Mouse (Mus musculus): Measurements from ENCODE around the gene Dip2c. TPM values are rescaled to one million over a fixed set of nuclear protein-coding genes. Genes with fewer than 3 reads are reported as not detected.

Gene Dip2c
- total and polyA plus RNA-seq, 3 experiments = not detected

Other genes starting within 250 kb of the Dip2c start
- 67.0 and 71.8 TPM in 2 replicates for gene Larp4b, start 182.6 kb upstream of the Dip2c start, total RNA-seq (2012; rRNA removed)
- gene Larp4b, start 182.6 kb upstream of the Dip2c start, polyA plus RNA-seq (2012; ENCODE audit: insufficient read depth in 1 of 2, insufficient read length in 2 of 2, low read depth in 1 of 2, low replicate concordance in 2 of 2, missing spikeins in 1 of 2) = 100 to 1,000 TPM in 1 of 2 experiments, 10 to 100 TPM in 1; 57.7 to 340 TPM